Mouse (Mus musculus) ES-E14 (cell line): ENCODE measurements around the gene Fgd2.

Experiments used
- CHD2 ChIP-seq: IDR thresholded peaks from 2 replicates; pipeline ENCODE4 v1.6.1; 2014; ENCODE audit warnings: mild to moderate bottlenecking, low read depth, low read length, inconsistent platforms
- HCFC1 ChIP-seq: IDR thresholded peaks from 2 replicates; pipeline ENCODE4 v1.6.1; 2012; ENCODE audit warnings: low read length, inconsistent platforms, borderline replicate concordance; ENCODE audit not compliant: insufficient read depth
- MAFK ChIP-seq: IDR thresholded peaks from 2 replicates; pipeline ENCODE4 v1.6.1; 2014; ENCODE audit warnings: mild to moderate bottlenecking, low read depth, low read length, inconsistent platforms; ENCODE audit not compliant: insufficient read depth
- ZC3H11A ChIP-seq: IDR thresholded peaks from 2 replicates; pipeline ENCODE4 v1.6.1; 2012; ENCODE audit warnings: low read depth, mild to moderate bottlenecking, inconsistent platforms, low read length, borderline replicate concordance
- ZNF384 ChIP-seq: IDR thresholded peaks from 2 replicates; pipeline ENCODE4 v1.6.1; 2012; ENCODE audit warnings: low read depth, low read length, inconsistent platforms

DNA sequence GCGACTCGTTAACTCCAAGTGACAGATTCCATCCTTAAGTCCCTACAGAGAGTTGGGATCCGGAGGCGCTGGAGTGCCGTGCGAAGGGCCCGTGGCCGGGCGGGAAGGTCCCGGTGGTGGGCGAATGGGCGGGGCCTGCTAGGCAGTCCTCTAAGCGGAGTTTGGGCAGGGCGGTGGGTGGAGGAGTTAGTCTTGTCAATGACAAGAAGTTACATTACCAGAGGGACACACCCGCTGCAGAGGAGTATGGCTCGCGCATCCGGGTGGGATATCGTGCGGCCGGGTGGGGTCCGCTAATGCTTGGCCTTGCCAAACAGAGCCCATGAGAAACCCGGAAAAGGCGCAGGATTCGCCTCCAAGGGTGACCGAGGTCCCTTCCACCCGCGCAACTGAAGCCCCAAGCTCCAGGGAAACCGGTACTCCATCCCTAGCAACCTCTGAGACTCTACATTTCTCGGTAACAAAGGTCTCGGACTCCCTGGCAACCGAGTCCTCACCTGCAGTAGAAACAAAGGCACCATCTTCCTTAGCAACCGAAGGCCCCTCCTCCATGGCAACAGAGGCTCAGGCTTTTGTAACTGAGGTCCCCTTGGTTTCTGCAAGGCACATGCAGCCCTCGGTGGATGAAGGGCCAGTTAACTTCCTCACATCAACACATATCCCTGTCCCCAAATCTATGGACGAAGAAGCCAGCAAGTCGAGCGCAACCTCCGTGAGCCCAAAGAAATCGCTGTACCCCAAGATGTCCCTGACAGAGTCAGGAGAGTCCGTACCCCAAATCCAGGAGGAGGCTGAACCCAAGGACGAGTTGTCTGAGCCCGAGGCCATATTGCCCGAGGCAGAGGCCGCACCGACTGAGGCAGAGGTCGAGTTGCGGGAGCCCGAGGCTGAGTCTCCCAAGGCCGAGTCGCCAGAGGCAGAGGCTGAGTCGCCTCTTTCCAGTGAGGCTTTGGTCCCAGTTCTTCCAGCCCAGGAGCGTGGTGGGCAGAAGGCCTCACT, 33.9 kb upstream of the Fgd2 start:
- no peak for TF ChIP-seq MAFK
- TF ChIP-seq ZC3H11A = no peak
- no peak for TF ChIP-seq HCFC1
- no peak for TF ChIP-seq ZNF384
- TF ChIP-seq CHD2 = no peak
